Mouse (Mus musculus): ENCODE results near the gene Cd99l2. TPM values are rescaled to one million over a fixed set of nuclear protein-coding genes. Genes with fewer than 3 reads are reported as not detected.

Gene Cd99l2
- polyA plus RNA-seq, 1 experiment from 2014 or later = 48.8 TPM

DNA sequence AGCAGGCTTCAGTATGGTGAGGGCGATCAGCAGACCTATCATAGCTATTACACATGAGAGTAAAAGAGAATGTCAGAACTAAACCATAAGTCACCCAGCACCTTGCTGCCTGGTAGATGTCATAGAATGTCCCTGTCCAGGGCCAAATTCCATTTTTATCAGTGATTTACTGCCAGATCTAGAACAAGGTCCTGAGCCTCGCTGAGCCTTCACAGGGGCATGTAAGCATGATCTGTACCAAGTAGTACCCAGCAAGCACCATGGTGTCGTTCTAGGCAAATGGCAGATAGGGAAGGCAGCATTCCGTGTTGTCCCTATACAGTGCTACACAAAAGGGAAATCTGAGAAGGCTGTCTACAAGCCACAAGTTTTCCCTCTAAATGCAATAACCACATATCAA, 79.0 kb downstream of the Cd99l2 start:
- Histone ChIP-seq H3K4me3 (ENCODE audit: low read depth, low read length) (no peak overlapping the region), H3K9ac (ENCODE audit: low read length) (no peak overlapping the region), H3K4me2 (ENCODE audit: low read length) (no peak overlapping the region), H3K9me3 (replicated peaks; ENCODE audit: control insufficient read depth, low read length) (no peaks in the 10 kb centered on the region), H3K36me3 (ENCODE audit: control insufficient read depth, insufficient read depth, low read length) (0 out of 2 replicates have a peak, but pooled peaks cover 4% of the 10 kb centered on the region), H3K27me3 (replicated peaks; ENCODE audit: control insufficient read depth, insufficient read depth, low read length) (no peaks in the 10 kb centered on the region), H3K27ac (ENCODE audit: low read depth, low read length) (no peak overlapping the region), H3K4me1 (ENCODE audit: control insufficient read depth, insufficient read depth, low read length) (no peaks in the 10 kb centered on the region)
- ATAC-seq (no peak), DNase-seq (ENCODE audit: low spot score) (no peak)
- WGBS = 85% methylated on average over 4 of the region's 4 CpGs

GRCm38 (mm10) chrX:71412776-71413175, 79.9 kb downstream of the Cd99l2 start:
- H3K9ac ChIP-seq (ENCODE audit: low read length) = no peak overlapping the region
- H3K4me3 ChIP-seq (ENCODE audit: low read depth, low read length) = no peak overlapping the region
- no peak for DNase-seq (ENCODE audit: low spot score)
- ATAC-seq = no peak
- no peak overlapping the region for H3K27ac ChIP-seq (ENCODE audit: low read depth, low read length)
- no peaks in the 10 kb centered on the region for H3K27me3 ChIP-seq (replicated peaks; ENCODE audit: control insufficient read depth, insufficient read depth, low read length)
- no peaks in the 10 kb centered on the region for H3K4me1 ChIP-seq (ENCODE audit: control insufficient read depth, insufficient read depth, low read length)
- no peak overlapping the region for H3K4me2 ChIP-seq (ENCODE audit: low read length)
- 65% methylated on average over 3 of the region's 3 CpGs for WGBS
- no peaks in the 10 kb centered on the region for H3K9me3 ChIP-seq (replicated peaks; ENCODE audit: control insufficient read depth, low read length)
- 0 out of 2 replicates have a peak, but pooled peaks cover 4% of the 10 kb centered on the region for H3K36me3 ChIP-seq (ENCODE audit: control insufficient read depth, insufficient read depth, low read length)

- Histone ChIP-seq H3K4me3 (ENCODE audit: low read depth, low read length) (no peak overlapping the region), H3K4me1 (ENCODE audit: control insufficient read depth, insufficient read depth, low read length) (no peaks in the 10 kb centered on the region), H3K4me2 (ENCODE audit: low read length) (no peak overlapping the region), H3K9ac (ENCODE audit: low read length) (no peak overlapping the region), H3K9me3 (replicated peaks; ENCODE audit: control insufficient read depth, low read length) (no peaks in the 10 kb centered on the region), H3K36me3 (ENCODE audit: control insufficient read depth, insufficient read depth, low read length) (no peaks in the 10 kb centered on the region), H3K27me3 (replicated peaks; ENCODE audit: control insufficient read depth, insufficient read depth, low read length) (no peaks in the 10 kb centered on the region), H3K27ac (ENCODE audit: low read depth, low read length) (no peak overlapping the region)
- WGBS = 73% methylated on average over 1 of the region's 1 CpGs
- DNase-seq (ENCODE audit: low spot score) (no peak), ATAC-seq (no peak)
Observed at GRCm38 (mm10) chrX:71408386-71408785, 84.3 kb downstream of the Cd99l2 start.

- H3K9me3 ChIP-seq (replicated peaks; ENCODE audit: control insufficient read depth, low read length) = no peaks in the 10 kb centered on the region
- H3K4me2 ChIP-seq (ENCODE audit: low read length) = no peak overlapping the region
- H3K9ac ChIP-seq (ENCODE audit: low read length) = no peak overlapping the region
- no peaks in the 10 kb centered on the region for H3K27me3 ChIP-seq (replicated peaks; ENCODE audit: control insufficient read depth, insufficient read depth, low read length)
- DNase-seq (ENCODE audit: low spot score) = no peak
- H3K4me1 ChIP-seq (ENCODE audit: control insufficient read depth, insufficient read depth, low read length) = no peaks in the 10 kb centered on the region
- no peak overlapping the region for H3K4me3 ChIP-seq (ENCODE audit: low read depth, low read length)
- peaks cover 4% of the 10 kb centered on the region; the same call in 1 of the 2 replicates for H3K36me3 ChIP-seq (ENCODE audit: control insufficient read depth, insufficient read depth, low read length)
- no peak overlapping the region for H3K27ac ChIP-seq (ENCODE audit: low read depth, low read length)
- no peak for ATAC-seq
Observed at GRCm38 (mm10) chrX:71406290-71406689, 86.4 kb downstream of the Cd99l2 start.

DNA sequence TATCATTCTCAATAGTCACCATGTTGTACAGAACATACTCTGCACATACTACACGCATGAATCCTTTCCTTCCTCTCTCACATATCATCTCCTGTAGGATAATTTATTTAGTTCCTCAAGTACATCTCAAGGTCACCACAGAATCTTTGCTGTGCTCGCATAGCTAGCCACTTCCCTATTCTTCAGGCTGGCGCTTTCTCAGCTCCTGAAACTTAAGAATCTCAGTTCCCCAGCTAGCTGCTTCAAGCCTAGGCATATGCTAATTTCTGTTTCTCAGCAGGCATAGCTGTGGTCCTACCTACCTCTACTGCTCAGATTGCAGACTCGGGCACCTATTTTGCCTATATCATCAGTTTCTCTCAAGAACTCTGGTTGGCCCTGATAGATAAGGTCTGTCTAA, 96.3 kb downstream of the Cd99l2 start:
- 0 out of 2 replicates have a peak, but pooled peaks cover 4% of the 10 kb centered on the region for H3K36me3 ChIP-seq (ENCODE audit: control insufficient read depth, insufficient read depth, low read length)
- H3K27me3 ChIP-seq (replicated peaks; ENCODE audit: control insufficient read depth, insufficient read depth, low read length) = no peaks in the 10 kb centered on the region
- no peaks in the 10 kb centered on the region for H3K4me1 ChIP-seq (ENCODE audit: control insufficient read depth, insufficient read depth, low read length)
- H3K27ac ChIP-seq (ENCODE audit: low read depth, low read length) = no peak overlapping the region
- H3K4me3 ChIP-seq (ENCODE audit: low read depth, low read length) = no peak overlapping the region
- DNase-seq (ENCODE audit: low spot score) = no peak
- H3K4me2 ChIP-seq (ENCODE audit: low read length) = no peak overlapping the region
- 79% methylated on average over 4 of the region's 4 CpGs for WGBS
- H3K9me3 ChIP-seq (replicated peaks; ENCODE audit: control insufficient read depth, low read length) = no peaks in the 10 kb centered on the region
- no peak overlapping the region for H3K9ac ChIP-seq (ENCODE audit: low read length)
- ATAC-seq = no peak

DNA sequence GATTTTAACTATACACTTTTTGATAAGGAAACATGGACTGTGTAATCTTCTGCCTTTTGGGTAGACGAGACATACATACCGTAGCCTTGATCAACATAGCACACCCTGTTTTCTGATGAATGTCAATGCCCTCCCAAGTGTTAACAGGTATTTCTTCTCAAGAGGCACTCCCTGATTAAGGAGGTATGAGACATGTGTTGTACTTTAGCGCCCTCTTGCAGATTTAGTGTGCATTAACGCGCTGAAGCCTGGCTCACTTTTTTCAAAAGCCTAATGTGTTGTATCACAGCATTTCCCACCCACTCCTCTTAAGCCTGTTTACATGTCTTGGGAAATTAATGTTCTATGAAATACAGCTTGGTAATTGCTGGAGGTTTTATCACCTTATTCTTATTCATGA, 111.1 kb downstream of the Cd99l2 start:
- no peaks in the 10 kb centered on the region for H3K9me3 ChIP-seq (replicated peaks; ENCODE audit: control insufficient read depth, low read length)
- no peaks in the 10 kb centered on the region for H3K4me1 ChIP-seq (ENCODE audit: control insufficient read depth, insufficient read depth, low read length)
- no peaks in the 10 kb centered on the region for H3K36me3 ChIP-seq (ENCODE audit: control insufficient read depth, insufficient read depth, low read length)
- H3K27me3 ChIP-seq (replicated peaks; ENCODE audit: control insufficient read depth, insufficient read depth, low read length) = no peaks in the 10 kb centered on the region
- H3K4me2 ChIP-seq (ENCODE audit: low read length) = no peak overlapping the region
- ATAC-seq (no peak), DNase-seq (ENCODE audit: low spot score) (peak; percentile 60)
- no peak overlapping the region for H3K27ac ChIP-seq (ENCODE audit: low read depth, low read length)
- H3K4me3 ChIP-seq (ENCODE audit: low read depth, low read length) = no peak overlapping the region
- WGBS = 42% methylated on average over 5 of the region's 5 CpGs
- H3K9ac ChIP-seq (ENCODE audit: low read length) = no peak overlapping the region

DNA sequence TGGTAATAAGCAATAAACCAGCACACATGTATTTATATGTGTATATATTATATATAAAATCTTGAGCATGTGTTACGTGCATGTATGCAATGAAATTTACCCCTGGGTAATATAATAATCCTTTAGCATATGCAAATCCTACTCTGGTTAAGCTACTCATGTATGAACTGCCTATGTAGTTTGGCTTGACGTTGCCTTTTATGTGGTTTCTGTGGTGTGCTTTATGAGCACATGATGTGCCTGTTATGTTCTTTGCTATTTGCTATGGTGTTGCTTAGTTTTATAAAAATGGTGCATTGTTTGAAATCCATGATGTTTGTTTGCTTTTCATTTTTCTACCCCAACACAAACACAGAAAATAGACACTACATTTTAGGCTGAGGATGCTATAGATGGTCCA, 114.2 kb downstream of the Cd99l2 start:
- ATAC-seq = no peak
- WGBS = 77% methylated on average over 2 of the region's 2 CpGs

GRCm38 (mm10) chrX:71376781-71377180, 115.9 kb downstream of the Cd99l2 start:
- no peak overlapping the region for H3K4me3 ChIP-seq (ENCODE audit: low read depth, low read length)
- H3K27me3 ChIP-seq (replicated peaks; ENCODE audit: control insufficient read depth, insufficient read depth, low read length) = no peaks in the 10 kb centered on the region
- H3K9ac ChIP-seq (ENCODE audit: low read length) = no peak overlapping the region
- ATAC-seq (no peak), DNase-seq (ENCODE audit: low spot score) (no peak)
- no peaks in the 10 kb centered on the region for H3K9me3 ChIP-seq (replicated peaks; ENCODE audit: control insufficient read depth, low read length)
- no peaks in the 10 kb centered on the region for H3K36me3 ChIP-seq (ENCODE audit: control insufficient read depth, insufficient read depth, low read length)
- H3K4me1 ChIP-seq (ENCODE audit: control insufficient read depth, insufficient read depth, low read length) = no peaks in the 10 kb centered on the region
- WGBS = 88% methylated on average over 1 of the region's 1 CpGs
- H3K27ac ChIP-seq (ENCODE audit: low read depth, low read length) = no peak overlapping the region
- H3K4me2 ChIP-seq (ENCODE audit: low read length) = no peak overlapping the region

More for the DNA sequence above, 114.2 kb downstream of the Cd99l2 start:
- Histone ChIP-seq H3K9me3 (replicated peaks; ENCODE audit: control insufficient read depth, low read length) (no peaks in the 10 kb centered on the region), H3K27me3 (replicated peaks; ENCODE audit: control insufficient read depth, insufficient read depth, low read length) (no peaks in the 10 kb centered on the region), H3K4me3 (ENCODE audit: low read depth, low read length) (no peak overlapping the region), H3K36me3 (ENCODE audit: control insufficient read depth, insufficient read depth, low read length) (no peaks in the 10 kb centered on the region), H3K27ac (ENCODE audit: low read depth, low read length) (no peak overlapping the region), H3K9ac (ENCODE audit: low read length) (no peak overlapping the region), H3K4me2 (ENCODE audit: low read length) (no peak overlapping the region), H3K4me1 (ENCODE audit: control insufficient read depth, insufficient read depth, low read length) (no peaks in the 10 kb centered on the region)
- no peak for DNase-seq (ENCODE audit: low spot score)
